Mouse (Mus musculus) myocyte (in vitro differentiated cells): ENCODE data around the gene Wdcp.

Source experiments
- CEBPB ChIP-seq: IDR thresholded peaks from 2 replicates; pipeline ENCODE4 v1.6.1; 2011; ENCODE audit warnings: mild to moderate bottlenecking, moderate library complexity; ENCODE audit not compliant: poor library complexity, insufficient read depth, severe bottlenecking
- E2F4 ChIP-seq: IDR thresholded peaks from one replicate; pipeline ENCODE4 v1.6.1; 2011; ENCODE audit warnings: mild to moderate bottlenecking, control low read depth, moderate library complexity; ENCODE audit not compliant: insufficient read depth
- MAX ChIP-seq: IDR thresholded peaks from one replicate; pipeline ENCODE4 v1.6.1; 2011; ENCODE audit warnings: low read depth, mild to moderate bottlenecking, control low read depth
- MYOD1 ChIP-seq, 3 experiments: IDR thresholded peaks; one replicate each; pipeline ENCODE4 v1.6.1; 2011; ENCODE audit warnings: control low read depth in 2 of 3, low read depth in 2 of 3, mild to moderate bottlenecking in 2 of 3, moderate library complexity in 1 of 3; ENCODE audit not compliant: insufficient read length in 2 of 3, control insufficient read depth in 1 of 3
- MYOG ChIP-seq, 3 experiments: IDR thresholded peaks; one replicate each; pipeline ENCODE4 v1.6.1; 2011; ENCODE audit warnings: control low read depth in 2 of 3, low read depth in 2 of 3, mild to moderate bottlenecking in 2 of 3; ENCODE audit not compliant: insufficient read length in 2 of 3, control insufficient read depth in 1 of 3, insufficient read depth in 1 of 3
- POLR2A ChIP-seq: IDR thresholded peaks from one replicate; pipeline ENCODE4 v1.6.1; 2011; ENCODE audit warnings: low read depth, mild to moderate bottlenecking, control low read depth, moderate library complexity; ENCODE audit not compliant: insufficient read length
- REST ChIP-seq: IDR thresholded peaks from one replicate; pipeline ENCODE4 v1.6.1; 2011; ENCODE audit warnings: mild to moderate bottlenecking, control low read depth, moderate library complexity; ENCODE audit not compliant: insufficient read depth, insufficient read length
- TCF12 ChIP-seq: IDR thresholded peaks from one replicate; pipeline ENCODE4 v1.6.1; 2011; ENCODE audit warnings: mild to moderate bottlenecking, control low read depth; ENCODE audit not compliant: poor library complexity, insufficient read depth, severe bottlenecking
- USF1 ChIP-seq: IDR thresholded peaks from one replicate; pipeline ENCODE4 v1.6.1; 2011; ENCODE audit warnings: low read depth, mild to moderate bottlenecking, control low read depth, moderate library complexity

DNA sequence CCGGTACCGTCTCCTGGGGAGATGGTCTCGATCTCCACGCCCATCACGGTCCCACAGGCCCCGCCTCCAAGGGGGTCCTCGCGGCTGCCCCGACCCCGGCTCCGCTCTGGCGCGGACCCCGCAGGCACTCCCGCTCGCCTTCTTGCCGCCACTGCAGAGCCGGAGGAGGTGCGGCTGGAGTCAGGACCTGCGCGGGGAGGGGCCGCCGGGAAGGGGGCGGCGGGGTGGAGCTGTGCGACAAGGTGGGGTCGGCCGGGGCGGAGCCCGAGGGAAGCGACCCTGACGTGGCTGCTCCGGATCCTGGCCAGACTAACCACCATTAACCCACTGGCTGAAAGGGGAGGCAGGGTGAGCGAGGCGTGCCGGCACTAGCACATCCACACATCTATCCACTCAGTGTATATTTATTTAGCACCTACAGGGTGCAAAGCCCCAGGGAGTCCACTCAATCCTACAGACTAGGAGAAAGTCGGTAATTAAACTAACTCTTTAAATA is 1.7 kb upstream of the Wdcp start, which contains the start of gene Fkbp1b:
- TF ChIP-seq POLR2A, result peak; percentile 64
- no peak for TF ChIP-seq USF1
- TF ChIP-seq E2F4, result no peak
- no peak for TF ChIP-seq REST
- no peak for TF ChIP-seq TCF12
- no peak for TF ChIP-seq CEBPB
- TF ChIP-seq MAX, result no peak
- no peak for TF ChIP-seq MYOD1 (IDR thresholded peaks at IDR 0.05; ENCODE audit: control insufficient read depth in 1 of 3, insufficient read length in 2 of 3, low read depth in 2 of 3)
- no peak for TF ChIP-seq MYOG (IDR thresholded peaks at IDR 0.05; ENCODE audit: control insufficient read depth in 1 of 3, insufficient read depth in 1 of 3, insufficient read length in 2 of 3, low read depth in 2 of 3)
